Mouse (Mus musculus): Measurements from ENCODE around the gene Hnf1b.

GRCm38 (mm10) chr11:83828553-83829142 is 21.2 kb upstream of the Hnf1b start:
- TF ChIP-seq CTCF (IDR thresholded peaks at IDR 0.05; ENCODE audit: extremely low read depth, insufficient read depth, insufficient read length, insufficient replicate concordance) (no peak), POLR2A (IDR thresholded peaks at IDR 0.05; ENCODE audit: low read depth, low read length) (no peak)
